Mouse (Mus musculus): ENCODE results near the gene Pabpn1.

DNA sequence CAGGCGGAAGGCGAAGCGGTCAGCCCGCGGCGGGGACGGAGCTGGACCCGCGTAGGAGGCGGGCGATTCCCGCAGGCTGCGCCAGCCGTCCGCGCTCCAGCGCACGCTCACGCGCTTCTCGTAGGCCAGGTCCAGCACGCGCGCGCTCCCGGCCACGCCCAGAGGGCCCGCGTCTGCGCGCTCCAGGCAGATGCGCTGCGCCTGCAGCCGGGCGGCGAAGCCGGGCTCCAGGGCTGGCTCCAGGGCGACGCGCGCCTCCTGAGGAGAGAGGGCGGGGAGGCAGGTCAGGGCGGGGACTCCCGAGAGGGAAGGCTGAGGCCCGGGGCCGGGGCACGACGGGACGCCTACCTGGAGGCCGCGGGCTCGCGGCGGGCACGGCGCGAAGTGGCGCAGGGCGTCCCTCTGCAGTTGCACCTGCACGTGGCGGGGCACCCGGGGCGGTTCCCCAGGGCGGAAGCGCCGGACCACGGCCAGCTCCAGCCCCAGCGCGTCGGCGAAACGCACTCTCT lies 15.7 kb upstream of the Pabpn1 start:
- TF ChIP-seq POLR2A (IDR thresholded peaks at IDR 0.05; ENCODE audit: borderline replicate concordance, low read depth, low read length) (no peak), CTCF (IDR thresholded peaks at IDR 0.05; ENCODE audit: low read depth, low read length) (no peak)
